Mouse (Mus musculus) Muller cell, postnatal 12 days (primary cell): ENCODE results near the gene Ech1.

Experiments
- DNase-seq: peaks from one replicate; pipeline ENCODE4 v3.0.0-alpha.2; 2015; ENCODE audit errors: inconsistent ontology term

Gene Ech1

DNA sequence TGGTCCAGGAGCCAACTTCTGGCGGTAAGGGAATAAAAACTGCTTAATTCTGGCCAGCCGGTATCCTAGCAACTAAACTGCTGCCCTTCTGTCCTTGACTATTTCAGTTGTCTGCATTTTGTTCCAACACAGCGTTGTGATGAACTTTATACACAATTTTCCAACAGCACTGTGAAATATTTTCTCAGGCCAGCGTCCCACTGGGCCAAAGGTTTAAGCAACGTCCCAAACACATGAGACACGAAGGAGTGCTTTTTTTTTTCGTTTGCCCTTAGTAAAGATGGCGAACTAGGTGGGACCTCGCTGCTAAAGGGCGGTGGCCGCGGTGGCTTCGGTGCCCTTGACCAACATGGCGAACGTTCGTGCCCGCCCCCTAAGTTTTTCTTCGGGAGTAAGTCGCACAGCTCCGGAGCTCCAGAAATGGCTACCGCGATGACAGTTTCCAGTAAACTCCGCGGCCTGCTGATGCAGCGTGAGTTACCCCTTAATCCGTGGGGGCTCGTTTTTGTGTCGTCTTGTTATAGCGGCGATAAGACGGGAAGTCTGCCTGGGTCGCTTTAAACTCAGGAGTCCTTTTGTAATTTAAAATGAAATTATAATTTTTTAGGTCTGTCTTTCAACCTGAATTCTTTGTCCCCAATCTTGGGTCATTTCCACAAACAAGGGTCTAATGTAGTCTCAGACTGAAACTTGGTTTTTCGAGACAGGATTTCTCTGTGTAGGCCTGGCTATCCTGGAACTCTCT is at the start of gene Ech1:
Ech1 (plus strand) TSS at position 277 of the 745 bp plus-strand sequence.
- peak; percentile 94 for DNase-seq

GRCm38 (mm10) chr7:28778825-28779224 is 46.2 kb upstream of the Ech1 start:
- DNase-seq: no peak

GRCm38 (mm10) chr7:28780067-28780658 is 44.9 kb upstream of the Ech1 start:
- peak; percentile 87 for DNase-seq

DNA sequence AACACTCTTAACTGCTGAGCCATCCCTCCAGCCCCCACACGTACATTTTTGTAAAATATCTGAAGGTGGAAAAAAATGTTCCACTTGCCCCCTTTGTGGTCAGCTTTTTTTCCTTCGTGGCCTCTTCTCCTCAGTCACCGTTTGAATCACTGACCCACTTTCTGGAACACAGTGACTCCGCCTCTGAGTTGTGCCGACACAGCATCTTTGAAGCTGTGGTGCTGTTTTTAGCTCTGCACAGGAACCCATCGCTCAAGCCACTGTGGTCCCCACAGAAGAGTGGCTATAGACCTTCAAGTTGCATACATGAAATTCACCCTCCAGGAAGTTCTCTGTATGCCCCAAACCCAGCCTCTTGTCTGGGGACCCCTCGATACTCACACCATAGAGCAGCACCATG is 44.2 kb upstream of the Ech1 start:
- no peak for DNase-seq

DNA sequence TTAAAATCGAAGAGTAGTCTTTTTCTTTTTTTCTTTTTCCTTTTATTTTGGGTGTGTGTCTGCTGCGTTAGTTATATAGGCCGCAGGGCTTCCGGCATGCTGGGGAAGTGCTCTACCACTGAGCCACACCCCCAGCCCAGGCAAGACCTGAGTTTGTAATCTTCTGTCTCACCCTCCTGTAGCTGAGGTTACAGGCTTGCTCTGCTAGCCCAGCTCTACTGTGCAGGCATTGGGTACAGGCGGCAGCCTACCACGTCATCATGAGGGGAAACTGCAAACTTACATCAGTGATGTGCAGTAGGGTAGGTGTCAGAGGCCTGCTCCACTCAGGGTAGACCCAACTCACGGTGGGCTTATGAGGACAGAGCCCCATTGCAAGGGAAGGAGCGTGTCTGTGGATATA is 43.8 kb upstream of the Ech1 start:
- no peak for DNase-seq

- no peak for DNase-seq
Observed at GRCm38 (mm10) chr7:28785161-28785560, 39.9 kb upstream of the Ech1 start.

- DNase-seq: no peak
Observed at GRCm38 (mm10) chr7:28787884-28788283, 37.1 kb upstream of the Ech1 start.

GRCm38 (mm10) chr7:28788307-28789195 is 36.5 kb upstream of the Ech1 start, which contains the start of gene Rinl:
TSS of gene Rinl (plus strand) at chr7:28788969.
- DNase-seq: no peak

- DNase-seq: no peak
Observed at GRCm38 (mm10) chr7:28789235-28789634, 35.8 kb upstream of the Ech1 start.

DNA sequence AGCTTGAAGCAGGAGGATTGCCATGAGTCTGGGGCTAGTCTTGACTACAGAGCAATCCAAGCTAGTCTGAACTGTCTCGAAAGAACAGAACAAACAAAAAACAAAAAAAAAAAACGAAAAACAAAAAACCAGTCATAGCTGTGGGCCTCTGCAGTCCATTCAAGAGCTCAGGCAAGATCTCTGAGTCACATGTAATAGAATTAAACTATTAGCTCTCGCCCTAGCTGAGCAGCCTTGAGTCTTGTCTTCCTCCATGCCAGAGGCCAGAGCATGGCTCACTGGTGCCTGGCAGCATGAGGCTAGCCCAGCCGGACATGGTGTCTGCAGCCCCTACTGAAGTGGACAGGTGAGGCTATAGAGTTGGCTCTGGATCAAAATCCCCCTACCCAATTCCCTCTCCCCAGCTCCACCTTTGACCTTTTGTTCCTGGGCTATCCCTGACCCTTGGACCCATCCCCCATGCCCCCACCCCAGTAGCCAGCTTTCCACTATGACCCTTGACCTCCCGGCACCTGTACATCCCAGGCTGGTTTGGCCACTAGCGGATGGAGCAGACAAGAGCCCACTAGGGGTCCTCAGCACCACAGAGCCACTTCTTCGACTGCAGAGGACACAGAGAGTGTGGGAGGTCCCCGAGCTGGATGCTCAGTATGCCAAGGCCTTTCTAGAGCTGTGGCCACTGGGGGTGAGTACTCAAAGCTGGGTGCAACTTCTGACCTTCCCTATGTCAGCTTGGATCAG is 34.8 kb upstream of the Ech1 start:
- no peak for DNase-seq

- no peak for DNase-seq
Observed at GRCm38 (mm10) chr7:28791706-28792105, 33.3 kb upstream of the Ech1 start.

DNA sequence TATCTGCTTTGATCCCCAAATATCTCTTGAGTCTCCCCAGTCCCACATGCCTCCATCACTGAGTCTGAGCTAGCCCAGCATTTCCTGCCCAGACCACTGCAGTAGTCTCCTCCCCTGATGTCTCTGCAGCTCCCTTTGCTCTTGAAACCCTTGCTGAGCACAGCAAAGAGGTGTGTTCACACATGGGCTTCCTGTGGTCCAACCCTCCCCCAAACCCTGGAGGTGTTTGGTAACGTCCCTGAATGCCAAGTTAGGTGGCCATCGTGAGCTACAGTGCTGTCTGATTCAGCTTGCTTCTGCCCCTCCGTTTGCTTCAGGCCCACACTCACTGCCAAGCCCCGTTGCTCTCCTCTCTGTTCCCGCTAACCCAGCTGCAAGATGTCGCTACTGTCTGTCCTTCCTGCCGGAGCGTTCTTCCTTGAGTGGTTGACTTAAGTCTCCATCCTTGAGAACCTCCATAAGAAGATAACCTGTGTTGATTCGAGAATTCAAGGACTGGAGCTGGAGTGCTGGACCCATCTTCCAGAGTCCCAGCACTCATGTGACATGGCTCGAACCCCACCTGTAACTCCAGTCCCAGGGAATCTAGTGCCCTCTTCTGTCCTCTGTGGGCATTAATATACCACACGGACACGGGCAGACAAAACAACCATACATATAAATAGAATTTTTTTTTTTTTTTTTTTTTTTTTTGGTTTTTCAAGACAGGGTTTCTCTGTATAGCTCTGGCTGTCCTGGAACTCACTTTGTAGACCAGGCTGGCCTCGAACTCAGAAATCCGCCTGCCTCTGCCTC is 32.4 kb upstream of the Ech1 start:
- no peak for DNase-seq

DNA sequence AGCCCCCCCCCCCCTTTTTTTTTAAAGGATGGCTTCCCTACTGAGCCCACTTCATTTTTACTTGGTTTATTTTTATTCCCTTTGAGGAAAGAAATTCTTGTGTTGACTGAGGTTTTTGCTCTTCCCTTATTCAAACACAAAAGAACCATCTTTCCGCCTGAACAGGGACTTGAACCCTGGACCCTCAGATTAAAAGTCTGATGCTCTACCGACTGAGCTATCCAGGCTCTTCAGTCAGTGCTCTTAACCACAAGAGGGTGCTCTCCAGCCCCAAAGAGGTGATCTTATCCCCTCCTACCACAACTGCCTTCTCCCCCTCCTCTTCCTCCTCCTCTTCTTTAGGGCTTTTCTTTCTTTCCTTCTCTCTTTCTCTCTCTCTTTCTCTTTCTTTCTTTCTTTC is 31.2 kb upstream of the Ech1 start:
- DNase-seq: no peak

- DNase-seq: no peak
Observed at GRCm38 (mm10) chr7:28794496-28794895, 30.5 kb upstream of the Ech1 start.

- DNase-seq: no peak
Observed at GRCm38 (mm10) chr7:28795832-28796231, 29.2 kb upstream of the Ech1 start.

GRCm38 (mm10) chr7:28796562-28796975 is 28.4 kb upstream of the Ech1 start:
- peak; percentile 82 for DNase-seq

DNA sequence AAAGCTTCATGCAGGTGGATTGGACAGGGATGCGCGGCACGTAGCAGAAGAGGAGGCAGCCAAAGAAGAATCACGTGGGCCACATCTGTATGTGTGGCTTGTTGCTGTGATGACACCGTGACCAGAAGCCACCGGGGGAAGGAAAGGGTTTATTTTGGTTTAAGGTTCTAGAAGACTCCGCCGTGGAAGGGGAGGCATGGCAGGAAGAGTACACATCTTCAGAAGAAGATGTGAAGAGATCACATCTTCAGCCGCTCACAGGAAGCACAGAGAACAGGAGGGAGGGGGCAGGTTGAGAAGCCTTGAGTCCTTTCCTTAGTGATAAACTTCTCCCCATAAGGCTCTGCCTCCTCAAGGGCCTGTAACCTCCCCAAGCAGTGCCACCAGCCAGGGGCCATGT is 25.0 kb upstream of the Ech1 start:
- DNase-seq: no peak

DNA sequence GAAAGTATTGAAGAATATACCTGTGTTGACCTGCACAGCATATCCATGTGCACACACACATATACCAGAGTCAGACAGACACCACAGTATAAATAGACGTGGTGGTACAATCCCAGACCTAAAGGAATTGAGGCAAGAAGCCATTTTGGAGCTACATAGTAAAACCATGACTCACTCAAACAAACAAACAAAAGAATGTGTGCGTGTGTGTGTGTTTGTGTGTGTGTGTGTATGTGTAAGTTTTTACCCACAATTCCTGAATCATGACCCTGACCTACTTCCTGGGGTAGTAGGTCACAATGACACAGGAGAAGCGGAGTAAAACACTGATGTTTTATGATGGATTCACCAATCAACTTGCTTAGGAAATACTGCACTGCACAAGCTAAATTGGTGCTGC is 23.6 kb upstream of the Ech1 start:
- DNase-seq: peak; percentile 81

- peak; percentile 90 for DNase-seq
Observed at GRCm38 (mm10) chr7:28801901-28802670, 22.9 kb upstream of the Ech1 start.
